Mouse (Mus musculus) erythroid progenitor cell, adult 5-6 weeks (primary cell): ENCODE results near the gene Tmem150a. TPM values are rescaled to one million over a fixed set of nuclear protein-coding genes. Genes with fewer than 3 reads are reported as not detected.

Source experiments
- ATAC-seq: replicated peaks from 2 replicates; pipeline ENCODE4 v1.8.0; 2016; ENCODE audit warnings: moderate number of reproducible peaks, mild to moderate bottlenecking, moderate TSS enrichment, inconsistent platforms; ENCODE audit not compliant: poor library complexity, low FRiP score, severe bottlenecking
- total RNA-seq, 2 experiments: library from RNA; stranded (forward) in 1 of 2; stranded (reverse) in 1 of 2; fragments of 150-400 nt in 1 of 2; fragments of 186-747, 209-891 nt in 1 of 2; gene quantifications; 2 replicates each; pipeline versions ENCODE4 v1.2.3 to v1.2.4; 2015 to 2017; ENCODE audit warnings: low replicate concordance in 2 of 2

Gene Tmem150a
- total RNA-seq, 2 experiments from 2014 or later: 0.61 to 11.7 TPM

GRCm38 (mm10) chr6:72367460-72367974, 12.3 kb downstream of the Tmem150a start:
- no peak for ATAC-seq

- 0 out of 2 replicates have a peak, but pooled peaks have one; percentile 32 for ATAC-seq
These were observed 14.3 kb downstream of the Tmem150a start for GRCm38 (mm10) chr6:72369557-72369956.

DNA sequence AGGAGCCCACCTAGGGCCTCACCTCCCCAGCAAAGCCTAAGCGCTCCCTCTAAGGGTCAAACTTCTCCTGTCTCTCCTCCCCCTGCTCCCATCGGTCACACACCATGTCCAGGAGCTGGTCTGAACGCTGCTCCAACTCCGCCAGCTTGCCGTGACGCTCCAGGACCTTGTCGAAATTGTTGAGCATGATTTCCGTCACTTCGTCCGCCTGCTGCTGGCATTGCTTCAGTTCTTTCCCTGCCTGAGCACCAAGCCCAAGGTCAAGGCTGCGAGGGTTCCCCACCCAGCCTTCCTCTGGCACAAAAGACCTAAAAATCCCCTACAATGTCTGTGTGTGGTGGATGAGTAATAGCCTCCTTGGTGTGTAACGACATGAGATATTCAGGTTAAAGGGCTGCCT, 14.8 kb downstream of the Tmem150a start:
- ATAC-seq: no peak

- no peak for ATAC-seq
These were observed 15.9 kb downstream of the Tmem150a start for GRCm38 (mm10) chr6:72371147-72371546.

DNA sequence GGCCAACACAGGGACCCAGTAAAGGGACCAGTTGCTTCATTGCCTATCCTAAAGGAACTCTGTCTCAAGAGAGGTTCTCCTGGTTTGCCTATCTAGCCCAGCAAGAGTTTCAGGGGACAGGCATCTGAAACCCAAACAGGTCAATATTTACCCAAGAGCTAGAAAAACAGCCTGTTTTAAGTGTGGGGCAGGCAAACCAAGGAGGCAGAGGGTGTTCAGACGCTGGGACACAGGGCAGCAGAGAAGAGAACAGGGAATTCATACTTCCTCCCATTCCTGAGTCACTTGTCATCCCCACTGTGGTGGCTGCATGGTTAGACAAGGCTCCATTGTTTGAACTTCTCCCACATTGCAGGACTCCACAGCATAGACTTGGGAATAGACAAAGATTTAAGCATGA, 16.3 kb downstream of the Tmem150a start:
- ATAC-seq: no peak

DNA sequence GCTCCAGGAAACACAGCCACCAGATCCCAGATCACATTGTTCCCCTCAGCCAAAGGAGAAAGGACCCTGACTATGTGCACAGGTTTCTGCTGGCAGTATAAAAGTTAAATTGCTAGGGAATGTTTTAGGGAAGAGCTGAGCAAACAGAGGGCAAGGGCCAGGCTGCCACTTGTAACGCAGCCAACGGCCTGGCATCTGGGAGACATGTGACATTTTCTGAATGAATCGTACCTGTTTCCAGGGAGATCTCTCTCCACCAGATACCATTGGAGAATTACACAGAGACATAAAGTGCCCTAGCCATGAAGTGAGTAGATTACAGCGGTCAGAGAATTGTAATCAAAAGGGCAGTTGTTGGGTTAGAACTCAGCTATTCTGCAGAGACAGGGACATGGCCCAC, 17.9 kb downstream of the Tmem150a start:
- ATAC-seq: no peak

DNA sequence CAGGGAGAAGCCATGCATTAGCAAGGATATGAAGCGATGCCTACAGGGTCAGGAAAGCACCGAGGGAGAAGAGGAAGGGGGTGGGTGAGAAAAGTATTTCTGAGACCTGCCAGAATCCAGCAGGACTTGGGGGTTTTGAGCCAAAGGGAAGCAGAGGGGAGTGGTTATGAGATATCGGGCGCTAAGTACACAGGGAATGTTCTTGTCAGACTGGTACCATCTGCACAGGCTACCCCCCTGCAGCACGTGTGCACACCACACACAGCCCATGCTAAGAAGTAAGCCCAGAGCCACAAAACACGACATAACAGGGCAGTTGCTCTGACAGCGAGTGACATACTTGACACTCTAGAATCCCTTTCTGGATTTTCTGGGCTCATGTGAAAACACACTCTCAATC, 19.0 kb downstream of the Tmem150a start:
- no peak for ATAC-seq

DNA sequence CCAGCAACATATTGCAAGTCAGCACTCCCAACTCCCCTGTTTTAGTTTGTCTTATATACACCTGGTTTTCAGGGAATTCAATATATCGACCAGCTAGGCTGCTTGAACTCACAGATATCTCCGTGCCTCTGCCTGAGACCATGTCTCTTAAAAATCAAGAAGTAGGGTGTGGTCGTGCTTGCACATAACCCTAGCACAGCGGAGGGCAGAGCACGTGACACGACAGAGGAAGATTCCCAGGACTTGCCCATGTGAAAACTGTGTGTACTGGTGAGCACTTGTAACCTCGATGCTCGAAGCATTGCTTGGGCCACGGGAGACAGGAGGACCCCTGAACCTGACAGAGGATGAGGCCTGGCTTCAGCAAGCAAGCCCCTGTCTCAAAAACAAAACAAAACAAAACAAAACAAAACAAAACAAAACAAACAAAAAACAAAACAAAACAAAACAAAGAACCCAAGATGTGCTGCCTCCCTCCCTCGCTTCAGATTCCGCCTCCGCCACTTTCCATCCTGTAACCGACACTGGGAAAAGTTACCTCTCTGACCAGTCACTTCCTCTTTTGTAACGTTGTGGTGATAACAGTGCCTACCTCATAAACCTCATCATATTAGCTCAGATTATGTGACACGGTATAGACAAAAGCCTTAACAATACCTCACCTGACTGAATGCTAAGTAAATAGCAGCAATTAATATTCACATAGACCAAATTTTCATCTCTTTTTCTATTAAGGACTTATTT, 19.7 kb downstream of the Tmem150a start:
- peak; percentile 73 for ATAC-seq

DNA sequence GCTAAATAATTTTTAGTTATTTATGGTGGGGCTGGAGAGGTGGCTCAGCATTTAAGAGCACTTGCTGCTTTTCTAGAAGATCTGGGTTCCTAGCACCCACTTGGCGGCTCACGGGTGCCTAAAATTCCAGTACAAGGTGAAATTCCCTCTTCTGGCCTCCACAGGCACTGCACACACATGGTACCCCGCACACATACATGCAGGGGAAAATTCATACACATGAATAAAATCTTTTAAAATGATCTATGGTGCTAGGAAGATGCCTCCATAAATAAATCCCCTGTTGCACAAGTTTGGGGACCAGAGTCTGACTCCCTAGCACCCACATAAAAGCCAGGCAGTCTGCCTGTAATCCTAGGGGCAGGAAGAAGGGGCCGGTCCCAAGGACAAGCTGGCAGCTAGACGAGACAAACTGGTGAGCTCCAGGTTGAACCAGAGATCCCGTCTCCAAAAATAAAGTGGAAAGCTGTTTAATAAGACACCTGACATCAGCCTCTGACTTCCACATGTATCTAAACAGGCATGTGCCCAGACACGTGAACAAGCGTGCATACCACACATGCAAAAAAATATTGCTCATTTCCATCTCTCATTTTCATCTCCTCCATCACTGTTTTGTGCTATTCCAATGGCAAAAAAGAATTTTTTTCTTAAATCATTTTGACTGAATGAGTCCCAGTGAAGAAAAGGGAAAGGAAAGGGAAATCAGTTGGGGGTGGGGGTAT, 23.4 kb downstream of the Tmem150a start:
- no peak for ATAC-seq

- ATAC-seq: peak; percentile 45
These were observed 24.3 kb downstream of the Tmem150a start for GRCm38 (mm10) chr6:72379377-72380130.

DNA sequence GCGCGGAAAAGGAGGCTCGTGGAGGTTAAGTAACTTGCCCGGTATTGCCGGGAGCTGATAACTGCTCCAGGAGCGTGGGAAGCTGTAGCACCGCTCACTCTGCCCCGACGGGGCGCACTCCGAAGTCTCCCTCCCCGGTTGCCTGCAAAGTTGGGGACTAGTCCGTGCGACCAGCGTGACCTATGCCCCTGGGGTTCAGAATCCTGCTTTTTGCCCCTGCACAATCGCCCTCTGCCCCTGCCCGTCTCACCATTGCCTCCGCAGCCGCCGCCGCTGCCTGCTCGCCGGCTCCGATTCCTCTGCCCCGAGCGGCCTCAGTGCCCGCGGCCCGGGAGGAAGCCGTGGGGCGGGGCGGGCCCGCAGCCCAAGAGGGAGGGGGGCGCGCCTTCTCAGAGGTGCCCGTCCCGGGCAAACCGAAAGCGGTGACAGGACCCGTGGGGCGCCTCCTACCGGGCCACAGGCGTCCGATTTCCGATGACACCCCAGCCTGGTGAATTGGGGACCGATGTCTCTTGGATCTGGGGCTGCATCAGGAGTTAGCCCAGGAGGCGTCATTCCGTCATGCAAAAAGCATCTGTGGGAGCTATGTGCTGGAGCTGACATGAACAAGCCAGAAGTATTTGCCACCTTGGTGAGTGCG, 25.0 kb downstream of the Tmem150a start, which contains the start of gene Vamp5:
Gene Vamp5, minus strand, starts transcription at position 338 of the 640 bp plus-strand sequence.
- ATAC-seq: peak; percentile 80

GRCm38 (mm10) chr6:72382494-72382893, 27.2 kb downstream of the Tmem150a start:
- ATAC-seq: no peak

DNA sequence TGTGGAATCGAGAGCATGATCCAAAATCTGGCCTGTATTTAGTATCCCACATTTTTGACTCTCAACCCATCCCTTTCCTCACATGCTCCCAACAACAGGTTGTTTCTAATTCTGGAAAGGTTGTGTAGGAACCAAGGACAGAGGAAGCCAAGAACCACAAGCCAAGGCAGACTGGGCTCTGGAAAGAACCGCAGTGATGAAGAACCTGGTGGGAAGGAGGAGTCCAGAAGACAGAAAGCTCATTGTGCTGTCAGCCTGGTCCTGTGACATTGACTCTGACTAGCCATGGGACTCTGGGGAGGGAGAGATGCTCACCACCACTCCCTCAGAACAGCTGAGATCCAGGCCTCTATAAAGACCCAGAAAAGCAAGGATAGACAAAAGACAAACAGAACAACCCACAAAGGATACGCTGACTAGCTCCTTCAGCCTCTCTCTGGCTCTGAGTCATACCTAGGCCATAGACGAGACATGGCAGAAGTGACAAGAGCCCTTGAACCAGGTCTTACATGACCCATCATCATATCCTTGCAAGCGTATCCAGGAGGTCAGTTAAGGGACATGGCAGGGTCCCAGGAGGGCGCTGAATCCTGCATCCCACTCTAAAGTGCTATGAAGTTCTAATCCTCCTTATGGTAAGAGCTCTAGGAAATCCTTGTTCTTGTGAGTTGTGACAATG, 28.0 kb downstream of the Tmem150a start:
- ATAC-seq: no peak

GRCm38 (mm10) chr6:72383952-72384351, 28.7 kb downstream of the Tmem150a start:
- ATAC-seq: peak; percentile 69

- no peak for ATAC-seq
These were observed 30.0 kb downstream of the Tmem150a start for GRCm38 (mm10) chr6:72385258-72385657.

DNA sequence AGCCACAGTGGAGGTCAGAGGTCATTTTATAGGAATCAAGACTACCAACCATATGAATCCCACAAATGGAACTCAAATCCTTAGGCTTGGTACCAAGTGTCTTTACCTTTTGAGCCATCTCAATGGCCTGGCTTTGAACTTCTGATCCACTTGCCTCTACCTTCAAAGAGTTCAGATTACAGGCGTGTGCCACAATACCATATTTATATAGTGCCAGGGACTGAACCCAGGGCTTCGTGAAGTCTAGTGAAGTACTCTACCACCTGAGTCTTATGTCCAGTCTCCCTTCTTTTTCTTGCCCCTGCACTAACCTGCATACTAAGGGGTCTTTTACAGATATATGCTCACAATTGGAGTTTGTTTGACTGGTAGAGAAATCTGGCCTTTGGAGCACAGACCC, 31.3 kb downstream of the Tmem150a start:
- ATAC-seq: no peak

DNA sequence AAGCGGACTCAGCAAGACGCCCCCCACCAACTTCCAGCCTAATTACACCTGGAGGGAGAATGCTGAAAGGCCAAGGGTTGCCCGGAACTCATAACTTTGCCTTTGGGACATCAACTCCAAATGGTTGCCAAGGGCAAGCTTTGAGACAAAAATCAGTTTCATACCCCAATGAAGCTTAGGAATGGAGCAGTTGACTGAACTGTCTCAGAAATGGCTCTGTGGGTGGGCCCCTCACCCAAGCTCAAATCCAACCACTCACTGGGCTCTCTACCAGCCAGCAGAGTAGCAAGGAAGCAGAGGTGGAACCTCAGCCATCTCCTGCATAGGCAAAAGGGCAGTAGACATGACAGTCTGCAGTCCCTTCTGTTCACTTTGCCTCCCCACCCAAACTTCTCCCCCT, 32.6 kb downstream of the Tmem150a start:
- ATAC-seq: no peak

DNA sequence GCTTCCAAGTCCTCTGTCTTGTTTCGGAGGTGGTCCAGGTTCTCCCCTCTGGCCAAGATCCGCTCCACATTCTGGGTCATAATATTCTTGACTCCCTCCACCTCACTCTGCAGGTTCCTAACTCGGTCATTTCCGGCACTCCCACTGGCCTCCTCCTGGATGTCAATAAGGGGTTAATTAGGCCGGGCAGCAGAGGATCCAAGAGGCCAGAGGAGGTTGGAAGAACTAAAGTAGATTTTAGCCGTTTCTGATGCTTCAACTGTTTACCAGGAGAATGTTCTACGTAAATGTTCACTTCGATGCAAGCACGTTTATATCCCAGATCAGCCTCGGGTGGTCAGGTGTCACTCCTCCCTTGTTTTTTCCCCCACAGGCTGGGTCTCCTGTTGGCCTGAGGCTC, 33.0 kb downstream of the Tmem150a start:
- no peak for ATAC-seq

DNA sequence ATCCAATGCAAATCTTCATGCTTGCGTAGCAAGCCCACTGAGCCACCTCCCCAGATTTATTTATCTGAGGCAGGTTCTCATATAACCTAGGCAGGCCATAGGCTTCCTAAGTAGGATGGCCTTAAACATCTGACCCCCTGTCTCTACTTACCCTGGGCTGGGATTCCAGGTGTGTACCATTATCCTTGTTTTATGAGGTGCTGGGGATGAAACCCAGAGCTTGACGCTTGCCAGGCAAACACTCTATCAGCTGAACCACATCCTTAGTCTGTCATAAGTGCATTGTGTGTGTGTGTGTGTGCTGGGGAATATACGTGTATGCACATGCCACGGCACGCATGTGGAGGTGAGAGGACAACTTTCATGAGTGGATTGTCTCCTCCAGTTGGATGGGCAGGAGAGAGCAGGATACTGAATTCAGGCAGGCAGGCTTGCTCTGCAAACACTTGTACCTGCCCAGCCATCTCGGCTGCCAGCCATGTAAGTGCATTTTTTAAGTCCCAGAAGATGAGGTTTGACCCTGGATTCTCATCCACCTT, 33.6 kb downstream of the Tmem150a start:
- ATAC-seq: no peak
